Mouse (Mus musculus) right cerebral cortex, postnatal 4 days (tissue): ENCODE data around the gene A530032D15Rik.
"Not testable (repeated sequence)": the region's sequence is repeated elsewhere in the genome, so short reads cannot be mapped to it uniquely, and the experiment has no call there.

ENCODE experiments used
- DNase-seq: peaks from one replicate; pipeline ENCODE4 v3.0.0-alpha.2; 2022

Gene A530032D15Rik

DNA sequence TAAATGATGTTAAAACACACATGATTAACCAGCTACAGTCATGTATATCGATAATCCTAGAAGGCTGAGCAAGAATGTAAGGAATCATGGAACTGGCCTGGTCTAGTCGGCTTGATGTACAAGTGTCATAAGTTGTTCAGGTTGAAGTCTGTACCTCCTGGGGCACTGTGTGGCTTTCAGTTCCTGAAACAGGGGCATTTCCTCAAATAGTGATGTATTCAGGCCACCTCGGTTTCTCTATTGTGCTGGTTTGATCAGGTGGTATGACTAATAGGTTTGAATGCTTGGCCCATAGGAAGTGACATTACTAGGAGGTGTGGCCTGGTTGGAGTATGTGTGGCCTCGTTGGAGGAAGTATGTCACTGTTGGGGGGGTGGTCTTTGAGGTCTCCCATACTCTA, 75.3 kb downstream of the A530032D15Rik start:
- not testable (repeated sequence) for DNase-seq

GRCm38 (mm10) chr1:85033616-85034015, 76.0 kb downstream of the A530032D15Rik start:
- not testable (repeated sequence) for DNase-seq
